Mouse (Mus musculus) thymus, postnatal 14 days (tissue): ENCODE measurements at regions not wholly inside any gene's neighbourhood (a gene's known extent, or its start where the extent isn't known, plus 50 kb on each side); places are given as distances from the start of the nearest gene placed in this dataset.

Source experiments
- DNase-seq: peaks from one replicate; pipeline ENCODE4 v3.0.0; 2021

DNA sequence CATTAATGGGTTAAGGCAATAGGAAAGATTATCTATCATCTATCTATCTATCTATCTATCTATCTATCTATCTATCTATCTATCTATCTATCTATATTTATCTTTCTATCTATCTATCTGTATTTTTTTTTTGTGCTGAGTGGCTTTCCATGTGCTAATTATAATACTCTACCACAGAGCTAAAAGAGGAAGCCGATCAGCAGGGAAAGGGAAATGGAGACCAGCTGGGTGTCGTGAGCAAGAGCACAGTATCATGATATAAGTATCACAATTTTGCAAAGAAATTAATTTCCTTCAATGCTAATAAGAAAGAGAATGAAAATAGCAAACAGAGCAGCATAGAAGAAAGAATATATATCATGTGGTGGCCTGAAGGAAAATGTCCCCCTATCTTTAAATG, 69.6 kb downstream of the Cldn1 start:
- DNase-seq, result no peak

DNA sequence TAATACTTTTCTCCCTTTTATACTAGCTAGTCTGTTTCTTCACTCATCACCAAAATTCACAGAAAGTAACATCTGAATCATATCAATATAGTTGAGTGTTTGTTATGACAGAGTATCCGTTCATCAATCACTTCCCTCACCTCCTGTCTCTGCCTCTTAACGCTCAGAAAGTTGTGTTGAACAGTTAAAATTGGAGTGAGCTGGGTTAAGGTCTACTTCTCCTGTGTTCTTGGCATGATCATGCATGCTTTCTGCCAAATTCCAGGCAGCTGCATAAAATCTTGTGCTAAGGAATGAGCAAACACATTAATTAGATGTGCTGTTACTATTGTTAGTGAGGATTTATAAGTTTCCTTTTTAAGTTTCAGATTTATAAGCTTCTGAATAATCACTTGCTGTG, 79.9 kb downstream of the Cldn1 start:
- no peak for DNase-seq

DNA sequence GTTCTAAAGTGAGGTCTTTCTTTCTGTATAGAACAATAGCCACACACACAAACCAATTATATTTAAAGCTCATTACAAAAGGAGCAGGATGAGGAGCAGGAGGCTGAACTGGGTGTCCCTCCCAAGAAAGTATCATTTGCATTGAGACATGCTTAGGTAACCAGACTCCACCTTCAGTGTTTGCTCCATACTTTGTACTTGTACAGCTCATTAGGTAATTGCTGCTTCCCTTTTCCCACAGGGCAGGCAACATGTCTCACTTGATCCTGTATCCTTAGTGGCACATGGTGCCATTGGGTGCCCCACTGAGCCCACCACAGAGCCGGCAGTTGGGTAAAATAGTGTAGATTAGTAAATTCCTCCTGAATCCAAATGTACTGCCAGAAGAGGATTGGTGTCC, 86.0 kb downstream of the Cldn1 start:
- no peak for DNase-seq

DNA sequence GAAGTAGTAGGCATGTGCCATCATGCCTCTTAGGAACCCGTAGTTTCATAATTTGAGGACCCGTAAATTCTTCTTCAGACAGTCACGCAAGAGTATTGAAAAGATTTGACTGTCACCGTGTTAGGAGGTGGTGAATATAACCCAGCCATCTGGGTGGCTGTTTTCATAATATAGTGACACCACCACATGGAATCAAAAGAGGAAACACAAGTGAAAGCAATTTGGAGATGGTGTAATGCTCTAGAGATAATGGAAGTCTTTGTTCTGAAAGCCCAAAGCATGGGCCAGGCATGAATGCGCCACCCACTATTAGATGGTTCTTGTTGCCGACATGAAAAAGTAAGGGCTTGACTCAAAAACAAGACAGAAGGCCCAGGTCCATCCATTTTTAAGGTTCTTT, 86.9 kb downstream of the Cldn1 start:
- no peak for DNase-seq

DNA sequence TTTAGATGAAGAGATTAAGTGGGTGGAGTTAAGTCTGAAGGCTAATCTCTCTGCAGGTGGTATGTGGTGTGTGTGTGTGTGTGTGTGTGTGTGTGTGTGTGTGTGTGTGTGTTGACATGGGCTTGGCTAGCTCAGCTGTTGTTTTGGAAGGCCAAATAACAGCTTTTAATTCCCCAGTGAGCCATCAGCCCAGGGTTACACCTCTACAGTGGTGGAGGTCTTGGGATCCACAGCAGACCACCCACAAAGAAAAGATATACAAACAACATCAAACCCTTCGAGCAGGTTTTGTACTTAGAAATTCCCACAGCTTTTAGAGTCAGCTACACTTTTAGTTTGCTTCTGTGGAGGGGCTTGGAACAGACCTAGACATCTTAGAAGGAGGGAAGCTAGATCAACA, 89.2 kb downstream of the Cldn1 start:
- no peak for DNase-seq

DNA sequence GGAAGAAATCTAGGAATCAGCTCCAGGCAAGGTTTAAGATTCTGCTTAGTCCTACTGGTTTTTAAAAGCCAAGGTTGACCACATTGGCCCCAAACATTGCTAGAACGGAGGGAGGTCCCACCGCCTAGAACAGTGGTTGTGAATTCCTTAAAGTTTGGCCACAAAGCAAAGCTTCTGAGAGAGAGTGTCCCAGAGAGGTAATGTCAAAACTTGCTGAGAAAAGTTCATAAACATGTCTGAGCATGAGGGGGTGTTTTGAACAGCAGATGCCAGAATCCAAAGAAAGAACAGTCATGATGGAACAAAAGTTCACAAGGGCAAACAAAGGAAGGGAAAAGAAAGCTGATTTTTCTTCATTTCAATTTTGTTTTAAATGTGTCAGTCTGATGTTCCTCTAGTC, 90.1 kb downstream of the Cldn1 start:
- DNase-seq, result no peak

DNA sequence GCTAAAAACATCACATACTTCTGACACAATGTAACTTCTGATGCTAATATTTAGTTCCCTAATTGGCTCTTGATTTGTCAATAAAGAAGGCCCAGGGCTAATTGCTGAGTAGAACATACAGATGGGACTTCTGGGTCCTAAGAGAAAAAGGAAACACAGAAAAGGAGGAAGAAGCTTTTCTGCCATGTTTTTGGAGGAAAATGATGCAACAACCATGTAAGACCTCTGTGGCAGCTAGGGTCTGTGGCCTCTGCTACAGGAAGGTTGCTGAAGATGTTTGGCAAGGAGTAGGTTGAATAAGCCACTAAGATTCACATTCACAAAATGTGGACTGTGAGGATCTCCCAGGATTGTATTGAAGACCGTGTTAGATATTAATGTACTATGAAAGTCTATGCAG, 94.9 kb downstream of the Cldn1 start:
- DNase-seq, result no peak

DNA sequence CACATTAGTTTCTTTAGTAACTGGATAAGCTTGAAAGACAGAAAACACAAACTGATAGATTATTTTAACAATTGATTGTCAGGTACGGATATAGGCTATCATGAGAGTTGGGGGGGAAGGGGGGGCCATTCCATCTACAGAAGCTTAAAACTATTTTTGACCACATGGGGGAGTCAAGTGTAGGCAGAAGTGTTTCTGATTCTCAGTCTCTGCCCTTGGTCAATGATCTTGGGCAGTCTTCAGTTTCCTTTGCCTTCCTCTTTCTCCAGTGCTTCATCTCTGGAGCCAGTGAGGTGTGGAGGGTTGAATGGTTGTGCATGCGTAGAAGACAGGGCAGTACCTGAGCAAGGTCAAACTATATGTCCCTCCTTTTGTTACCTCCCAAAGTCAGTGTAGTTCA, 118.8 kb downstream of the Cldn1 start:
- DNase-seq, result no peak

DNA sequence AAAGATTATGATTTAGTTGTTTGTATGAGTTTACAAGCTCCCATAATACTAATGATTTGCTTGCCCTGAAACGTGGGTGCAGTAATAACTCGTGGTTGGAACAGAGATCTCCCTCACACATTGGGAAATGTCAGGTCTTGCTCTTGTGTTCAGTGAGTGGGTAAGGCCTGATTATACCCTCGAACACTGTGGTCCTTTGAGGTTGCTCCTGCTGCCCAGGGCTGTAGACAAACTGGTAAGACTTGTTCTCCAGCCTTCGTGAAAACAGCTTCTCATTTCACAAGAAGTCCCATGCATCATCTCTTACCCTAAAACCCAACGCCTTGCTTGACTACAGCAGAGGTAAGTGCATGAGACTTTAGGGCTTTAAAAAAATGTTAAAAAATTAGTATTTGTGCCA, 119.9 kb downstream of the Cldn1 start:
- no peak for DNase-seq

DNA sequence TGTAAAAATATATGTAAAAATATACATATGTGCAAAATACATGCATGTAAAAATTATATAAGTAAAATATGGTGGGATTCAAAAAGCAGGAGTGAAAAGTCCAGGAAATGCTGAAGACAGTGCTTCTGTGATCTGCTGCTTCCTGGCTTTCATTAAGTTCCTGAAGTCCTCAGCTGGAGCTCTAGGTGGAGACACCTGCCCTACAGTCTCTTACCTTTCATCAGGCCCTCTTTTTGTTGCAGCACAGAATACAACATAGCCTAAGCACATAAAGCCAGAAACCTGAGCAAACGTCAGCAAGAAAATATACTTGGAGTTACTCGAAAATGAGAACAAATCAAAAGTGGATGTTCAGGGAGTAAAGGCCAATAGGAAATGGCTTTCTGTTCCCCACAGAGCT, 120.6 kb downstream of the Cldn1 start:
- no peak for DNase-seq

DNA sequence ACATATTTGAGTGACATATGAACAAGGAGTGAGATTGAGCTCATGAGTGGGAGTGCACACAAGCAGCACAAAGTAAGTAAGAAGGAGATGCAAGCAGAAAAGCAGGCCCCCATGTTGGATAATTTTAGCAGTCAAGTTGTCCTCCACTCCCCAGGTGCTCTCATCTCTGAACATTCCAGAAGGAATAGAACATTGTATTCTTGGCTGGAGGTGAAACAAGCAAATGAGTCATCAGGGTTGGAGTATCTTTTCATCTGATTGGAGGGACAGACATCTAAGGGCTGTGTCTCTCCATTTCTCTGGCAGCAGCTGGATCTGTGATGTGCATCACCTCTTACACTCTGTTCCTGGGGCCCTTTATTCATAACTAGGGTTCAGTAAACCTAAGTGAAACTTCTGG, 122.7 kb downstream of the Cldn1 start:
- DNase-seq, result no peak

DNA sequence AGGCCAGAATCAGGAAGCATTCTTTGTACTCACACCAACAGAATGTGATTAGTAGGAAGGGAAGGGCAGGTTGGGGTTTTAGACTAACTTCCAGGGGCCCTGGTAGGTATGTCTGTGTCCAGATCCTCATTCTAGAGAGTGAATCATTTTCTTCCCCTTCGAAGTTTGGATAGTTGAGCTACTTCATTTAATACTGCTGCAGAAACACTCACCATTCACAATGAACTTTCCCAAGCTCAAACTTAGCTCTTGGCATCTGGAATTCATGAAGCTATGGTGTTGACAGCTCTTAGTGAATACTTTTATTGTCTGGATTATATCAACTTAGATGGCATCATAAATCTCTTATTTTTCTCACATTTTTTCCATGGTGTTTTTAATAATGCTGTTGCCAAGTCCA, 123.7 kb downstream of the Cldn1 start:
- no peak for DNase-seq

DNA sequence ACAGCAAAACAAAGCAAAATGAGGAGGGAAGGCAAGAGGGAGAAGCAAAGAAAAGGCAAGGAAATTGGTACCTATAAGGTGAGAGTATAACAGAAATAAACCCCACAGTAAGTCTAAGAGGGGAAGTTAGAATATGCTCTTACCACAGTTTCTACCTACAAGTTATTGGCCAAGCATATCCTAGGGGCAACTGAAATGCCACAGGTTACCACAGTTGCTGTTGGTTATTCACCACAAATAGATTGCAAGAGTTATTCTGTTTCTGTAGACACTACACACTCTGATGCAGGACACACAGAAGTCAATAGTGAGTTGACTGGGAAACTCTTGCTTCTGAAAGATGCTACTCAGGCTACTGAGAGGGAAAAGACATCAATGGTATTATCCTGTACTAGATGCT, 129.7 kb upstream of the P3h2 start:
- DNase-seq, result no peak

DNA sequence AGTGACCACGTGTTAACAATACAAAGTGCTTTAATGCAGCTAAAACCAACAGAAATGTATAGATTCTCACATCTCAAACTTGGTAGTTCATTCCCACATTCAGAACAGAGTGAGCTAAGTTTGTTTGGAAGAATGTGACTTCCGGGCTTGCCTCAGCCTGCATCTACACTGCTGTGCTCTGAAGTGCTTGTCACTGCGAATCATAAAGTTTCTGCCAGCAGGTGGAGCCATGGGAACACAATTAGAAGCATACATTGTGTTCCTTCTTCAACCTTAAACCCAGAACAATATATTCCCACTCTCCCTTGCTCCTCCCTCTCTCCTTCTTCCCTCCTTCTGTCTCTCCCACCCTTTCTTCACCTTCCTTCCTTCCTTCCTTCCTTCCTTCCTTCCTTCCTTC, 128.5 kb upstream of the P3h2 start:
- peak; percentile 48 for DNase-seq

DNA sequence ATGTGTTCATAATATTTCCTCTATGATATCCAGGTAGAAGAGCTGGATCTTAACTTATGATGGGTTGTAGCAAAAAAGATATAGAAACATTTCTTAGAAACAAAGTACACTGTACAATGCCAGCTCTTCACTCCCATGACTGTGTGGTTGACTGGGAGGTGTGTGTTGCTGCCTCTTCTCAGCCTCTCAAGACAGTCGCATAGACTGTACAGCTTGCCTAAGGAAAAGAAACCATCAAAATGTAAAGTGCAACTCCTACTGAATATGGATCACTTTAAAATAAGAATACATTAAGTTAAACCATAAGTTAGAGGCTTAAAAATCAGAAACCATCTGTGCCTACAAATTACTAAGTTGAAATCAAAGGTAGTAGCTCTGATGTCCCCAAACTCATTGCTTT, 125.5 kb upstream of the P3h2 start:
- DNase-seq, result no peak

DNA sequence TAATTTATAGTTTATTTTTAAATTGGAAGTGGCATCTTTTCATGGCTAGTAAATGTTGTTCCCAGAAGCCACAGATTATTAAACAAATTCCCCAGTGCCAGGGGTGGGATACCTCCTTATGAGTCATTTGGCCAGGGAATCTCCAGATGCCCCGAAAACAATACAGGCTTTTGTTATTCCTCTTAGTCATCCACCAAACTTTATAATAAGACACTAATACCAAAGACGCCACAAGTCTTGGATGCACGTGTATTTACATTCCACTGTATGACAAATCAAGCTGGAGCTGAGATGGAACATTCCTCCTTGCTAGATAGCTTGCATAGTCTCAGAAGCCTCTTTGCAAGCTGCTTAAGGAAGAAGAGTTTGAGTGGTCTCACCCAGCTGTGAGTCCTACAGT, 105.8 kb upstream of the P3h2 start:
- DNase-seq, result no peak

DNA sequence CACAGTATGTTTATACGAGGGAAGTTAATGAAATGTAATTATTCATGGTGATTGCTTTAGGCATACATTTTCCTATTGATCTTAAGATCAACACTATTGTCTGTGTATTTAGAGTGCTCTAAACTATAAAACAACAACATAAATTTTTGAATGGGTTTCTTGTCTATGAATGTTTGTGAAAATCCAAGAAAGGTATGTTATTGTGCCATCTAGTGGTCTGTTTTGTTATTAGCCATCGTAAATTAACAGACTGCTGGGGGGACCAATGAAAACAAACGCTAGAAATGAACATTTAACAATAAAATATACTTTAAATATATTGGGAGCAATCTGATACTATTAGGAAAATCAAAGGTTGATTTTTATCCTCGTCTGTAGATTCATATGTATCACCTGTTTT, 93.5 kb upstream of the P3h2 start:
- DNase-seq, result no peak

DNA sequence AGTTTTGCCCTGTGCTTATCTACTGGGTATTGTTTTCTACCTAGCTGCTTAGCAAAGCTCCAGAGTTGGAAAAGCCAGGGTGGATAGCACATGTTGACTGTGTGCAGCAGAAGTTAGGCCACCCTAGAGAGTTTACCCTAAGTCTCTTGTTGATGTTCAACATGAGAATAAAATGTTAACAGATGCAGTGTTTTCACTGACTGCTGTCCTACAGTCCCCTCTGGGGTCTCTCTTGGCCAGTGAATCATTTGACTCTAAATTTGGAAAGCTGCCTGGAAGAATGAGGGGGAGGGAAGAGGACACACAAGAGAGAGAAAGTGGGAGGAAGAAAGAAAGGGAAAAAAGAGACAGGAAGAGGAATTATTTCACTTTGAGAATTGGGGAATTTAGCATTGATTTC, 90.8 kb upstream of the P3h2 start:
- DNase-seq, result no peak

DNA sequence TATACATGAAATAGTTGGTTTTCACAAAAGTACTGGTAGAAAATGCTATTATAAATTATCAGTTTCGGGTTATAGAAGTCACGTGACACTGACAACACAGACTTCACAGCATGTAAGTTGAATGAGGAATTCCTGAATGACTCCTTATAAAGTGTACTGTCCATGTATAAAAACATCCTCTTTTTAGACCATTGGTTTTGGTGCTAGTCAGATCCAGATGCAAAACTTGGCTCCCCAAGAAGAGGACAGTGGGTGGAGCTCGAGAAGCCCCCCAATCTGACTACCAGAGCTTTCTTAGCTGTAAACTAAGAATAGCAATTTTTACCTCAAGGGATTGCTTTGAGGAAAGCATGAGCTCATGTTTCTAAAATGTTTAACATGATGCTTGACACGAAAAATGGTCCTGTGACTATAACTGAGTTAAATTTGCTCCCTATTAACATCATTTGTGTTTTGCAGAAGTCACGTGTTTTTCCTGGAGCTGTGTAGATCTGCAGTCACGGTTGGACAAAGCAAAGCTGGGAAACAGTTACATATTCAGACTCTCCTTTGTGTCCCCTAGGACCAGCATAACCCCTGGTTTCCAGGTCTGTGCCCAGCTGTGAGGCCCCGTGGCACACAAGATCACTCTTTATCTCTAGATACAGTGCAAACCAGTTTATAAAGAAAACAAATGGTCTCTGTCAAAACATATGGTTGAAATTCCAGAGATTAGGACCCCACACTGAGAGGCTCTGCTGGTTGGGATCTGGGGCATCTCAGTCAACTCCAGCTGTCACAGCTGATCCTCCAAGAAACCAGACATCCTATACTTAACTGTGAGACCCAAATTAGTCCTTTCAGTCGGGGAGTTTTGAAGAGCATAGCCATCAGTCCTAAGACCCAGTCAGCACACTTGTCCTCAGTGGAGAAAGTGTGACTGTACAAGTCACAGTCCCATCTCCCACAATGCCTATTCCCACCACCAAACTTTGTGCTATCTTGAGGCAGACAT, 80.0 kb upstream of the P3h2 start:
- DNase-seq, result no peak

DNA sequence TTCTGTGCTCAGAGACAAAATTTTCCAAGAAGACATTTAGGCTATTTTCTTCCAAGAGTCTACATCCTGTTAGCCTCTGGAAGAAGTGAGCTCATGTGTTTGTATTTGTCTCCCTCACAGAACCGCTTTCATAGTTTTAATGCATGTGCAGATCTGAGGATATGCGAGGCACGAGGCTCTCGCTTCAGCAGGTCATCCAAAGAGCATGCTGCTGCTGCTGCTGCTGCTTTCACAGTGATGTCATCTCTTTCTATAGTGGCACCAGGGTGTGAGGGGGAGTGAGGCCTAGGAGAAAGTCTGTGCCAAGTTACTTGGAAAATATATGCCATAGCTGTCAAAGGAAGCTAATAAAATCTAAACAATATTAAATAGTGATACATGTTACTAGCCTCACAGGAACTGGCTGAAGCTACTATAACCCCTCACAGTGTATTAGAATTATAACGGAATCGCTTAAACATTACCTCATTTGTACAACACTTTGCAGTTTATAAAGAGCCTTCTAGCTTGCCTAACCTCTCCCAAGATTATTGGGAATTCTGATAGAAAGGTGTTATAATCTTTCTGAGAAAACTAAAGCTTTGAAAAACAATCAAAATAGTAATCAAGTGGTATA, 79.2 kb upstream of the P3h2 start:
- DNase-seq, result no peak

DNA sequence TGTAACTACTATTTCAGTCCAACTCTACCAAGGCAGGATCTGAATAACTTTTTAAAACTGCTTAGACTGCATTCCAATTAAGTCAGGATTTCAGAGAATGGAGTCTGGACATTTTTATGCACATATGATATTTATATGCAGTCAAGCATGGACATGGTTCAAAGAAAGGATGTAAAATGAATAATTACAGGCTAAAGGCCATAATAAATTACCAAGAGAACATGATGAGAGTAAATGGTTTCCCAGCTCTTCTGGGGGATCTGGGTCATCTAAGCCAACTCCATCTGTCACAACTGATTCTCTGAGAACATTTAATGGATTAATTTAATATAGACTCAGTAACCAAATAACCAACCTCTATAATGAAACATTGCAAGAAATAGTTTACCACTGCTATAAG, 77.9 kb upstream of the P3h2 start:
- no peak for DNase-seq

DNA sequence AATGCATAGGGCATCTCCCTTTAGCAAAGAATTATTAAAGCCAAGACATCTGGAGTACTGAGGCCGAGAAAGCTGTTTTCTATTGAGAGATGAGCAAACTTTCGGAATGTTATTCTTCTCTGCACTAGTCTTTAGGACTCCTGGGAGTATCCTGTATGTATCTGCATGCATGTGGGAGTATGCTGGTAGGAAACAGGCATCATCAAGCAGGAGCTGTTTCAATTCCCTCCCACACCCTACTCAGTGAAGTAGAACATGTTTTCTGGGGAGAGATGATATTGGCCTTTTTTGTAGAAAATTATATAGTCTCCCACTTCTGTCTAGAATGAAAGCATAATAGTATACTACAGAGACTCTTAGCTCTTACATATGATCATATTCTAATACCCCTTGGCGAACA, 76.1 kb upstream of the P3h2 start:
- DNase-seq, result no peak

DNA sequence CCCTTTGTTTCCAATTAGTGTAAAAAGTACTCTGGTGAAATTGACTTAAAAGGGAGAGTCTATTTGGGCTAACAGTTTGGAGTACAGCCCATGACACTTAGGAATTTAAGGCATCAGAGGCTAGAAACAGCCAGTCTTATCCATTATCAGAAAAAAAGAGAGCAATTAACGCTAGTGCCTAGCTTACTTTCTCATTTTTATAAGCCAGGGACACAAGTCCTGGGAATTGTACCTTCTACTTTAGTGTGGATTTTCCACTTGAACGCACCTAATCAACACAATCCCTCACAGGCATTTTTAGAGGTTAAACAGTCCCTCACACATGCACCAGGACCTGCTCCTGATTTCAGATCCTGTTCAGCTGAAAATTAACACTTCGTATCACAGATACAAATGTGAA, 65.9 kb upstream of the P3h2 start:
- DNase-seq, result no peak

DNA sequence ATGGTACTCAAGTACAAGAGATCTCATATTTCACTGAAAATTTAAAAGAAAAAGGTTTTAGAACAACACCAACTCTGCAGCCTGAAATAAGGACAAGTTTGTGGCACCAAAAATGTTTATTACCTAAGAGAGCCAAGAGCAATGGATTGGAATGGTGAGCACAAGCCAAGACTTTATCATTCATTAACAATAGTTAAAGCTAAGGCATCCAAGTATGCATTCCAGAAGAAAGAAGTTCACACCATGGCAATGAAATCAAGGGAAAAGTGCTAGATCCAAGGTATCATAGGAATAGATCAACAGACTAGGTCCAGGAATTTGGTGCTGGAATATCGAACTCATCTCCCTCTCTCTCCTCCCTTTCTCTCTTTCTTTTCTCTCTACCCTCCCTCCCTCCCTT, 63.8 kb upstream of the P3h2 start:
- DNase-seq, result no peak

DNA sequence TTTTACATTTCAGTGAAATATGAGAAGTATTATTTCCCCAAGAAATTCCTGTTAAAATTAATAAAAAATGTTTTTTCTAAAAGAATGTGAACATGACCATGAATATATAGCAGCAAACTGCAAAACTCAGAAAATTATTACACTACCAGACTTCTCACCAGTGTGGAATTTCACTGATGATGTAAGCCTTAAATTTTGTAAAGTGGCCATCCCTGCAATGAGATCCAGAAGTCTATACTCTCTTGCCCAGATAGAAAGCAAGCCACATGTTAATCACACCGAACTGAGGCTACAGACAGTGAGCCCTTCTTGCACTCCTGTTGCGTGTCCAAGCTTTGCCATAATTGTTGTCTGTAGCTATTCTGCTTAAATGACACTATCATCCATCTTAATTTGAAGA, 62.6 kb upstream of the P3h2 start:
- no peak for DNase-seq
